Mouse (Mus musculus) heart, embryonic 12.5 days (tissue): ENCODE results near the gene Gm17124. TPM values are rescaled to one million over a fixed set of nuclear protein-coding genes. Genes with fewer than 3 reads are reported as not detected.
"Not testable (repeated sequence)": the region's sequence is repeated elsewhere in the genome, so short reads cannot be mapped to it uniquely, and the experiment has no call there.

Source experiments
- ATAC-seq: fragments of 200-750 bp; cut with Nextera tagmentation; 2 replicates; pipeline ENCODE4 v1.8.0; 2017; ENCODE audit warnings: moderate TSS enrichment, moderate library complexity; ENCODE audit not compliant: insufficient number of reproducible peaks, low FRiP score
- H3K27ac ChIP-seq: fragments of 300-500 bp; sonication (generic); 2 replicates; pipeline ENCODE4 v1.5.1; 2016; ENCODE audit warnings: mild to moderate bottlenecking, moderate library complexity; ENCODE audit not compliant: poor library complexity, severe bottlenecking
- H3K27me3 ChIP-seq: fragments of 300-500 bp; sonication (generic); replicated peaks from 2 replicates; pipeline ENCODE4 v1.6.1; 2016; ENCODE audit warnings: mild to moderate bottlenecking, moderate library complexity
- H3K36me3 ChIP-seq: fragments of 300-500 bp; sonication (generic); 2 replicates; pipeline ENCODE4 v1.6.1; 2016; ENCODE audit warnings: mild to moderate bottlenecking, moderate library complexity
- H3K4me1 ChIP-seq: fragments of 300-500 bp; sonication (generic); replicated peaks from 2 replicates; pipeline ENCODE4 v1.6.1; 2016; ENCODE audit warnings: mild to moderate bottlenecking
- H3K4me2 ChIP-seq: fragments of 300-500 bp; sonication (generic); 2 replicates; pipeline ENCODE4 v1.6.1; 2016; ENCODE audit warnings: mild to moderate bottlenecking, moderate library complexity
- H3K4me3 ChIP-seq: fragments of 300-500 bp; sonication (generic); 2 replicates; pipeline ENCODE4 v1.5.1; 2016; ENCODE audit warnings: mild to moderate bottlenecking
- H3K9ac ChIP-seq: fragments of 300-500 bp; sonication (generic); 2 replicates; pipeline ENCODE4 v1.6.1; 2016; ENCODE audit warnings: mild to moderate bottlenecking, moderate library complexity
- H3K9me3 ChIP-seq: fragments of 300-500 bp; sonication (generic); replicated peaks from 2 replicates; pipeline ENCODE4 v1.6.1; 2016; ENCODE audit warnings: mild to moderate bottlenecking, moderate library complexity
- WGBS: fragments of 180-500 bp; shearing (Covaris S2); methylation state at CpG from one replicate; pipeline ENCODE4 v1.1.7; 2016; 5-methylcytosine and 5-hydroxymethylcytosine counted together
- microRNA-seq: library from miRNA; unstranded; fragments of <30 nt; microRNA quantifications from one replicate; pipeline ENCODE4, GENCODE M21; 2017
- polyA plus RNA-seq: library from polyadenylated mRNA; unstranded; fragments of >200 nt; fragmentation: Nextera tagmentation; extraction: Ambion mirVana; gene quantifications from 2 replicates; pipeline ENCODE4 v1.2.1, GENCODE M21; 2016

Gene Gm17124
- not detected in 2 replicates for polyA plus RNA-seq

GRCm38 (mm10) chr14:42599782-42600181 is at the start of gene Gm17124:
Gene Gm17124 (minus strand): TSS chr14:42599882.
- not testable (repeated sequence) for H3K27me3 ChIP-seq, ATAC-seq, H3K9ac ChIP-seq, H3K4me2 ChIP-seq, H3K4me3 ChIP-seq, H3K9me3 ChIP-seq, H3K4me1 ChIP-seq, H3K27ac ChIP-seq, H3K36me3 ChIP-seq
- no CpG with 5 or more reads among the region's 3 CpGs for WGBS

GRCm38 (mm10) chr14:42641817-42642216 is 42.1 kb upstream of the Gm17124 start, which contains the start of gene Gm3633:
Gene Gm3633 (minus strand): TSS chr14:42641917.
- not testable (repeated sequence) for H3K4me1 ChIP-seq, H3K36me3 ChIP-seq, ATAC-seq, H3K4me3 ChIP-seq, H3K4me2 ChIP-seq, H3K27ac ChIP-seq, H3K9ac ChIP-seq, H3K27me3 ChIP-seq, H3K9me3 ChIP-seq
- 89% methylated on average over 1 of the region's 2 CpGs for WGBS

Small RNA genes within 50 kb of the gene (microRNA-seq; reads per million reads assigned to microRNA genes)
- gene Gm23620: not detected
- gene Gm25228: not detected

Other genes with a start within 250 kb of the Gm17124 start
- not detected in 2 replicates for gene Gm8005, start 160.2 kb downstream of the Gm17124 start, polyA plus RNA-seq
- gene Gm8011, start 136.0 kb downstream of the Gm17124 start, polyA plus RNA-seq: not detected in 2 replicates
- gene Gm8020, start 97.5 kb downstream of the Gm17124 start, polyA plus RNA-seq: not detected in 2 replicates
- gene Gm8024, start 75.6 kb downstream of the Gm17124 start, polyA plus RNA-seq: not detected in 2 replicates
- gene Gm3633, start 42.0 kb upstream of the Gm17124 start, polyA plus RNA-seq: not detected in 2 replicates
- gene Gm10378, start 56.1 kb upstream of the Gm17124 start, polyA plus RNA-seq: not detected in 2 replicates
- not detected in 2 replicates for gene Gm3015, start 168.9 kb upstream of the Gm17124 start, polyA plus RNA-seq
- gene Gm10377, start 198.1 kb upstream of the Gm17124 start, polyA plus RNA-seq: not detected in 2 replicates